Mouse (Mus musculus) hindbrain, embryonic 15.5 days (tissue): ENCODE results near the gene Tbc1d8. TPM values are rescaled to one million over a fixed set of nuclear protein-coding genes. Genes with fewer than 3 reads are reported as not detected.

Source experiments
- ATAC-seq: fragments of 200-750 bp; cut with Nextera tagmentation; 2 replicates; pipeline ENCODE4 v1.8.0; 2017; ENCODE audit warnings: low read depth, moderate number of reproducible peaks, moderate TSS enrichment; ENCODE audit not compliant: low FRiP score
- H3K27ac ChIP-seq: fragments of 300-500 bp; sonication (generic); replicated peaks from 2 replicates; pipeline ENCODE4 v1.5.1; 2015; ENCODE audit warnings: mild to moderate bottlenecking, inconsistent platforms
- H3K27me3 ChIP-seq: fragments of 300-500 bp; sonication (generic); 2 replicates; pipeline ENCODE4 v1.6.1; 2015; ENCODE audit warnings: control low read depth, inconsistent platforms
- H3K36me3 ChIP-seq: fragments of 300-500 bp; sonication (generic); 2 replicates; pipeline ENCODE4 v1.6.1; 2015; ENCODE audit warnings: control low read depth, inconsistent platforms
- H3K4me1 ChIP-seq: fragments of 300-500 bp; sonication (generic); replicated peaks from 2 replicates; pipeline ENCODE4 v1.6.1; 2015; ENCODE audit warnings: control low read depth, inconsistent platforms
- H3K4me2 ChIP-seq: fragments of 300-500 bp; sonication (generic); 2 replicates; pipeline ENCODE4 v1.6.1; 2015; ENCODE audit warnings: moderate library complexity, mild to moderate bottlenecking, inconsistent platforms
- H3K4me3 ChIP-seq: fragments of 300-500 bp; sonication (generic); 2 replicates; pipeline ENCODE4 v1.5.1; 2015; ENCODE audit warnings: mild to moderate bottlenecking, inconsistent platforms
- H3K9ac ChIP-seq: fragments of 300-500 bp; sonication (generic); 2 replicates; pipeline ENCODE4 v1.6.1; 2015; ENCODE audit warnings: inconsistent platforms
- H3K9me3 ChIP-seq: fragments of 300-500 bp; sonication (generic); 2 replicates; pipeline ENCODE4 v1.6.1; 2016; ENCODE audit warnings: control low read depth, inconsistent platforms
- WGBS: fragments of 180-500 bp; shearing (Covaris S2); methylation state at CpG from one replicate; pipeline ENCODE4 v1.1.7; 2015; 5-methylcytosine and 5-hydroxymethylcytosine counted together
- polyA plus RNA-seq: library from polyadenylated mRNA; unstranded; fragments of >200 nt; fragmentation: Nextera tagmentation; extraction: Ambion mirVana; gene quantifications from 2 replicates; pipeline ENCODE4 v1.2.1, GENCODE M21; 2015

The Tbc1d8 gene
- polyA plus RNA-seq, 1 experiment from 2014 or later: 10.5 TPM

DNA sequence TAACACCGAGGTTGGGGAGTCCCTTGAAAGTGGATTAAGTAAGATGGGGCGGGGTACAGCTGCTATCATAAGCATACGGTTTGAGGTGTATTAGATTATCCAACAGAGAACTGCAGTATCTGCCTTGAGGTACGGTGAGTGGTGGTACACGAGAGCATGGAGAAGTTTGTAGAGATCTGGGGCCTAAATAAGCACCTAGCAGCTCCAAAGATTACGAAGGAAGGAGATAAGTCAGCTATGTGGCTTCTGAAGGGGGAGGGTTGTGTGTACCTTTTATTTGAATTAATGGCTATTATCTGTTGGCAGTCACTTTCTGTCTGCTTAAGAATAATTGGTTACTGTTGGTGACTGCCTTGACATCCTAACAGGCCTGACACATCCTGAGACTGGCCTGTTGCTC is 108.1 kb downstream of the Tbc1d8 start:
- peaks cover 21% of the 10 kb centered on the region for H3K4me1 ChIP-seq
- H3K36me3 ChIP-seq: peaks cover 47% of the 10 kb centered on the region
- no peak overlapping the region for H3K4me2 ChIP-seq
- no peak overlapping the region for H3K9ac ChIP-seq
- WGBS: 93% methylated on average over 6 of the region's 6 CpGs
- no peak overlapping the region for H3K27ac ChIP-seq
- no peaks in the 10 kb centered on the region for H3K27me3 ChIP-seq
- H3K9me3 ChIP-seq: no peaks in the 10 kb centered on the region
- H3K4me3 ChIP-seq: no peak overlapping the region
- no peak for ATAC-seq

- Histone ChIP-seq H3K9me3 (no peaks in the 10 kb centered on the region), H3K9ac (peak overlapping the region; percentile 83), H3K27me3 (no peaks in the 10 kb centered on the region), H3K36me3 (peaks cover 35% of the 10 kb centered on the region), H3K4me1 (peaks cover 21% of the 10 kb centered on the region), H3K27ac (peak overlapping the region; percentile 93), H3K4me2 (peak overlapping the region; percentile 77), H3K4me3 (peak overlapping the region; percentile 67)
- under 1% methylated on average over 34 of the region's 34 CpGs for WGBS
- peak; percentile 47 for ATAC-seq
These were observed 110.2 kb downstream of the Tbc1d8 start for GRCm38 (mm10) chr1:39368267-39368841.

DNA sequence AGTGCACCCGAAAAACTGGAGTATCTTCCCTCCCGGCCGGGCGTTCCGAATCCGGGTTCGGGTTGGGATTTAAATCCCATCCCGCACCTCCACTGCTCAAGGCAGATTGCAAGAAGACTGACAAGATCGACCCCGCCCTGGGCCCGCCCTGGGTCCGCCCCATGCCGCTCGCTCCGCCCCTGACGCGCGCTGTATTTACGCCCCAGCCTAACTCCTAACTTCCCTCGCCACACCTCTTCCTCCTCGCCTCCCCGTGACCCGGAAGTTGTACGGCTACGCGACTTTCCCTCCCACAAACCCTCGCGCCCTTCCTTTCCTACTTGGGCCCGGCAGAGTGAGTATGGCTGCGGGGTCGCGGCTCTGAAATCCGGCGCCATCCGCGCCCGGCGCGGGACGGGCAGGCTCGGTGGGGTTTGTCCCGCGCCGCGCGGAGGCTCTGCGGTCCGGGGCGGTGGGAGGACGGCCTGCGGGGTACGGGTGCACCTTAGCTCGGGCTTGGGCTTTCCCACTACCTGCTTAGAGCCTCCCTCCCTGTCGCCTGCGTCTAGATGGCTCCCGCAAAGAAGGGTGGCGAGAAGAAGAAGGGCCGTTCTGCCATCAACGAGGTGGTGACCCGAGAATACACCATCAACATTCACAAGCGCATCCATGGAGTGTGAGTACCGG is 110.8 kb downstream of the Tbc1d8 start, which contains the start of gene Rpl31:
Gene Rpl31 (plus strand): TSS at position 242 of the 666 bp plus-strand sequence.
- under 1% methylated on average over 62 of the region's 62 CpGs for WGBS
- Histone ChIP-seq H3K9ac (peak within 1 kb of the TSS; percentile 83), H3K9me3 (no peaks in the 10 kb centered on the region), H3K27ac (peak within 1 kb of the TSS; percentile 93), H3K4me2 (peak within 1 kb of the TSS; percentile 77), H3K27me3 (no peaks in the 10 kb centered on the region), H3K4me3 (peak within 1 kb of the TSS; percentile 67), H3K36me3 (peaks cover 30% of the 10 kb centered on the region), H3K4me1 (peaks cover 21% of the 10 kb centered on the region)
- ATAC-seq: peak; percentile 99

- peak; percentile 13; the same call in 1 of the 2 replicates for ATAC-seq
- WGBS: 22% methylated on average over 6 of the region's 6 CpGs
- Histone ChIP-seq H3K4me1 (peaks cover 22% of the 10 kb centered on the region), H3K4me3 (peak overlapping the region; percentile 67), H3K27me3 (no peaks in the 10 kb centered on the region), H3K36me3 (peaks cover 23% of the 10 kb centered on the region), H3K4me2 (peak overlapping the region; percentile 58), H3K9ac (peak overlapping the region; percentile 38), H3K9me3 (no peaks in the 10 kb centered on the region), H3K27ac (peak overlapping the region; percentile 68)
These were observed 111.5 kb downstream of the Tbc1d8 start for GRCm38 (mm10) chr1:39367045-39367444.

- Histone ChIP-seq H3K9me3 (no peaks in the 10 kb centered on the region), H3K27me3 (no peaks in the 10 kb centered on the region), H3K27ac (no peak overlapping the region), H3K4me3 (no peak overlapping the region), H3K36me3 (peaks cover 8% of the 10 kb centered on the region), H3K9ac (no peak overlapping the region), H3K4me1 (peaks cover 23% of the 10 kb centered on the region), H3K4me2 (no peak overlapping the region)
- WGBS: 80% methylated on average over 1 of the region's 1 CpGs
- no peak for ATAC-seq
These were observed 113.0 kb downstream of the Tbc1d8 start for GRCm38 (mm10) chr1:39365562-39365961.

GRCm38 (mm10) chr1:39362515-39362893 is 116.1 kb downstream of the Tbc1d8 start:
- Histone ChIP-seq H3K4me2 (no peak overlapping the region), H3K9me3 (no peaks in the 10 kb centered on the region)

GRCm38 (mm10) chr1:39361754-39362514 is 116.6 kb downstream of the Tbc1d8 start:
- WGBS: 33% methylated on average over 24 of the region's 24 CpGs
- Histone ChIP-seq H3K9ac (no peak overlapping the region), H3K9me3 (no peaks in the 10 kb centered on the region), H3K27me3 (no peaks in the 10 kb centered on the region), H3K4me1 (peaks cover 6% of the 10 kb centered on the region), H3K4me3 (peak overlapping the region; percentile 10), H3K27ac (no peak overlapping the region), H3K36me3 (no peaks in the 10 kb centered on the region), H3K4me2 (peak overlapping the region; percentile 44)
- 0 out of 2 replicates have a peak, but pooled peaks have one; percentile 36 for ATAC-seq

More at GRCm38 (mm10) chr1:39362515-39362893, 116.1 kb downstream of the Tbc1d8 start:
- ATAC-seq: no peak
- no peak overlapping the region for H3K4me3 ChIP-seq
- H3K27ac ChIP-seq: no peak overlapping the region
- no peak overlapping the region for H3K9ac ChIP-seq
- 59% methylated on average over 7 of the region's 7 CpGs for WGBS
- peaks cover 9% of the 10 kb centered on the region for H3K4me1 ChIP-seq
- no peaks in the 10 kb centered on the region for H3K27me3 ChIP-seq
- no peaks in the 10 kb centered on the region for H3K36me3 ChIP-seq

- Histone ChIP-seq H3K27me3 (no peaks in the 10 kb centered on the region), H3K4me3 (no peak overlapping the region)
These were observed 129.1 kb downstream of the Tbc1d8 start for GRCm38 (mm10) chr1:39349427-39349826.

GRCm38 (mm10) chr1:39349001-39349400 is 129.6 kb downstream of the Tbc1d8 start:
- no peaks in the 10 kb centered on the region for H3K9me3 ChIP-seq
- H3K27me3 ChIP-seq: no peaks in the 10 kb centered on the region
- no peaks in the 10 kb centered on the region for H3K36me3 ChIP-seq
- no peak for ATAC-seq
- no peak overlapping the region for H3K4me2 ChIP-seq
- no peak overlapping the region for H3K27ac ChIP-seq
- no peaks in the 10 kb centered on the region for H3K4me1 ChIP-seq
- 85% methylated on average over 1 of the region's 1 CpGs for WGBS
- H3K4me3 ChIP-seq: no peak overlapping the region
- no peak overlapping the region for H3K9ac ChIP-seq

More at GRCm38 (mm10) chr1:39349427-39349826, 129.1 kb downstream of the Tbc1d8 start:
- Histone ChIP-seq H3K4me1 (no peaks in the 10 kb centered on the region), H3K9ac (no peak overlapping the region), H3K4me2 (no peak overlapping the region), H3K27ac (no peak overlapping the region), H3K36me3 (no peaks in the 10 kb centered on the region), H3K9me3 (no peaks in the 10 kb centered on the region)
- ATAC-seq: no peak
- WGBS: 85% methylated on average over 7 of the region's 7 CpGs

DNA sequence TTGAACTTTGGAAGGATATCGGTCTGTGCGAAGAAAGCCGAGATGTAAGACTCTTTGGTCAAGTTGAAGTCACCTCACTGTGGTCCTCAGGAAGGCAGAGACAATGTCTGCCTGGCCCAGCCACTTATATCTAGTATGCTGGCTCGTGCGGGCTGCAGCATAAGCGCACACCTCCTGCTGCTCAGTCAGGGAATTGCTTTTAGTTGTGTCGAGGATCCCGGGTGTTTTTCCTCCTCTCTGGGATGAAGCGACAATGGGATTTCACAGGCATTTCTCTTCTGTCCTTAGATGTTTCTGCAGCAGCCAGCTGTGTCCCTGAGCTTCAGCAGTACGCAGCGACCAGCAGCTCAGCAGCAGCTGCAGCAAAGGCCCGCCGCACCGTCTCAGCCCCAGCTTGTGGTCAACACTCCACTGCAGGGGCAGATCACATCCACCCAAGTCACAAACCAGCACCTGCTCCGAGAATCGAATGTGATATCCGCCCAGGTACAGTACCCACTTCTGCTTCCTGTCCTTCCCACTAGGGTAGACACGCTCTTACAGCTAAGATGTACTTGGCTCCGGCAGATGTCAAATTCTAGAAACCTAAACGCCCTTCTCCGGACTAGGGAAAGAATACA is 133.5 kb downstream of the Tbc1d8 start:
- H3K4me2 ChIP-seq: no peak overlapping the region
- H3K9me3 ChIP-seq: no peaks in the 10 kb centered on the region
- no peaks in the 10 kb centered on the region for H3K36me3 ChIP-seq
- no peaks in the 10 kb centered on the region for H3K4me1 ChIP-seq
- H3K9ac ChIP-seq: no peak overlapping the region
- no peaks in the 10 kb centered on the region for H3K27me3 ChIP-seq
- ATAC-seq: no peak
- H3K4me3 ChIP-seq: no peak overlapping the region
- H3K27ac ChIP-seq: no peak overlapping the region
- 68% methylated on average over 21 of the region's 21 CpGs for WGBS

DNA sequence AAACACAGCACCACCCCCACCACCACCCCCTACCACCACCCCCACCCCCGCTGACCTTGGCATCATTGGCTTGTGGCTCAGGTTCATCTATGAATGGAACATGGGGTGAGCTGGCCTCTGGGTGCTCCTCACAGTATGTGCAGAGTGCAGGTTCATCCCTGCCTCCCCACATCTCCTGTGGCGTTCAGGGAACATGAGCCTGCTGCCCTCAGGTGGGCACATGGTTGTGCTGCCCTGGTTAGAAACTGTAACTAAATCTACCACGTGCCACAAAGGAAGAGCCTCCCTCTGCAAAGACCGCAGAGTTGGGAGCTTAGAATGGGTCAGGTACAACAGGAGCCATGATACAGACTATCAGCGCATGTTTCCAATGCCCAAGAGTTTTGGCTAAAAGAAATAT is 135.3 kb downstream of the Tbc1d8 start:
- WGBS: 90% methylated on average over 5 of the region's 5 CpGs
- Histone ChIP-seq H3K27me3 (no peaks in the 10 kb centered on the region), H3K27ac (no peak overlapping the region), H3K36me3 (no peaks in the 10 kb centered on the region), H3K4me3 (no peak overlapping the region), H3K9ac (no peak overlapping the region), H3K4me2 (no peak overlapping the region), H3K4me1 (no peaks in the 10 kb centered on the region), H3K9me3 (no peaks in the 10 kb centered on the region)
- no peak for ATAC-seq

- no peak for ATAC-seq
- H3K4me3 ChIP-seq: no peak overlapping the region
- no peak overlapping the region for H3K4me2 ChIP-seq
- H3K27ac ChIP-seq: no peak overlapping the region
- no peaks in the 10 kb centered on the region for H3K4me1 ChIP-seq
- no peaks in the 10 kb centered on the region for H3K27me3 ChIP-seq
- no peaks in the 10 kb centered on the region for H3K9me3 ChIP-seq
- H3K9ac ChIP-seq: no peak overlapping the region
- 85% methylated on average over 4 of the region's 4 CpGs for WGBS
- H3K36me3 ChIP-seq: no peaks in the 10 kb centered on the region
These were observed 136.7 kb downstream of the Tbc1d8 start for GRCm38 (mm10) chr1:39341807-39342206.
